ENCODE assay signal across 14 mouse cellular contexts in the genomic region with DNA sequence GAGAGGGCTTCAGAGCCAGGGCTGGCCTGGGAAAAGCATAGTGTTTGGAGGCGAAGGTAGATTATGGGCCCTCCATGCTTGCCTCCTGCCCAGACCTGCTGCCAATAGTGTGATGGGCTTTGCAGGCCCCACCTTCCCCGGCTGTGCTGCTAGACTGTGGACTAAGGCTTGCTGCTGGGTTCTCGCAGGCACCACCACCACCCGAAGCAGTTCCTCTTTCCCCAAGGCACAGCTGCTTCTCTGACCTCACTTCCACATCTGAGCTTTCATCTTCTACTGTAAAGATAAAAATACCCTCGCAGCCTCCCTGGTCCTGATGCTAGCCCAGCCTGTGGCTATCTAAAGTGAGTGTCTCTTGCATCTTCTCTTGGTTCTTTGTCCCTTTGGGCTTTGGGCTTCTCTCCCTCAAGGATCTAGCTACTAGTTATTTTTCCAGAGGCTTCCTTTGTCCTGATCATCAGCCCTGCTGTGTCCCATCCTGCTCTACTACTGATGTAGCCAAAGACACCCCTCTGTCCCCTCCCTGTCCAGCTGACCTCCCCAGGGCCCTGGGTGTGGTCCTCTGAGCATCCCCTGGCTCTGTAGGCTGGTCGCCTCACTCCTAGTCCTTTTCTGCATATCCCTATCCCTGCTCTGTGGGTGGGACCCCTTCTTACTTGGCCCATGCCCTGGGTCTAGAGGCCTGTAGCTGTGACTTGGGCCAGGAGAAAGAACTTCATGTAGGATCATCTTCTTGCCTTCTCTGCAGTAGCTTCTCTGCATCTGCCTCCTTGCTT. TPM values are rescaled to one million over a fixed set of nuclear protein-coding genes. Genes with fewer than 3 reads are reported as not detected.
DNase-seq lines count a peak whose midpoint lies in the region; ATAC-seq and TF ChIP-seq lines count a peak whose summit lies in the region.
"Had no signal": no experiment of that assay in that cellular context is flagged by ENCODE, and none has a peak within 500 bp of the region (broad histone marks: within the 10 kb centered on the region; RNA-seq: fewer than 3 reads in every experiment).

No protein-coding gene starts in this region.

- H3K9me3 ChIP-seq in ES-E14 (ENCODE audit: control insufficient read depth, insufficient read depth, low read depth, low read length) = no peaks in the 10 kb centered on the region
- H3K9me3 ChIP-seq: intestine, embryonic 15.5 days; lung, embryonic 15.5 days; midbrain, embryonic 15.5 days had no signal

- in situ Hi-C loops in ES-E14 (cut with MboI; ENCODE audit: low sequenced_read_pairs in 2 of 2, unreplicated experiment in 2 of 2) = no loop called here

- no peaks in the 10 kb centered on the region for H3K79me2 ChIP-seq in macrophage (ENCODE audit: inconsistent target)

- WGBS in macrophage (ENCODE audit: missing documents) = 18% methylated on average over 6 of the region's 6 CpGs

- no peaks in the 10 kb centered on the region for H3K36me3 ChIP-seq in ES-E14 (ENCODE audit: control insufficient read depth, insufficient read depth, low read length, poor library complexity, severe bottlenecking)
- no peaks in the 10 kb centered on the region for H3K36me3 ChIP-seq in macrophage (ENCODE audit: inconsistent target)
- H3K36me3 ChIP-seq: intestine, embryonic 15.5 days; lung, embryonic 15.5 days; midbrain, embryonic 15.5 days had no signal

- peak; percentile 95 for DNase-seq in heart, adult 11 months
- DNase-seq in heart, postnatal 14 days = no peak
- DNase-seq in ES-E14 (ENCODE audit: low read depth, low spot score) = no peak
- peak; percentile 79 to 82 for DNase-seq in spleen, postnatal 36 days (ENCODE audit: low spot score in 2 of 2)
- no peak for DNase-seq in adipocyte (ENCODE audit: low spot score)
- DNase-seq in cerebellum, adult 9-11 months = no peak
- DNase-seq: gastrocnemius, postnatal 14 days had no signal

- intact Hi-C loops in heart, postnatal 14 days (cut with DNase I) = no loop called here

- H3K9ac ChIP-seq in ES-E14 (ENCODE audit: insufficient read depth, low read depth, low read length, poor library complexity, severe bottlenecking) = peak overlapping the region; percentile 23; the same call in 1 of the 2 replicates
- H3K9ac ChIP-seq: intestine, embryonic 15.5 days; lung, embryonic 15.5 days; midbrain, embryonic 15.5 days had no signal

- H3K4me3 ChIP-seq in ES-E14 (ENCODE audit: insufficient read depth in 1 of 2, low read depth in 1 of 2, low read length in 2 of 2, poor library complexity in 1 of 2, severe bottlenecking in 1 of 2) (no peak overlapping the region), macrophage (ENCODE audit: inconsistent target) (no peak overlapping the region)
- H3K4me3 ChIP-seq: intestine, embryonic 15.5 days; lung, embryonic 15.5 days; midbrain, embryonic 15.5 days had no signal

- no peak for ATAC-seq in inflammation-experienced regulatory T-cells, adult 6 months
- ATAC-seq: intestine, embryonic 15.5 days; midbrain, embryonic 15.5 days had no signal

- H3K27ac ChIP-seq in ES-E14 (ENCODE audit: insufficient read depth, low read depth, low read length, poor library complexity, severe bottlenecking) = peak overlapping the region; percentile 48; the same call in 1 of the 2 replicates
- peak overlapping the region; percentile 56 for H3K27ac ChIP-seq in macrophage
- H3K27ac ChIP-seq: intestine, embryonic 15.5 days; lung, embryonic 15.5 days; midbrain, embryonic 15.5 days had no signal

- H3K4me1 ChIP-seq in ES-E14 (ENCODE audit: control insufficient read depth in 2 of 2, insufficient read depth in 2 of 2, low read length in 2 of 2, poor library complexity in 1 of 2) = peaks cover 6 to 40% of the 10 kb centered on the region in 2 experiments
- H3K4me1 ChIP-seq: intestine, embryonic 15.5 days; lung, embryonic 15.5 days; midbrain, embryonic 15.5 days had no signal

TF ChIP-seq in ES-E14, 5 proteins besides CTCF, POLR2A, EP300 and RAD21:
- no peak for TF ChIP-seq ZC3H11A (IDR thresholded peaks at IDR 0.05; ENCODE audit: borderline replicate concordance, low read depth, low read length)
- no peak for TF ChIP-seq CHD2 (IDR thresholded peaks at IDR 0.05; ENCODE audit: low read depth, low read length)
- TF ChIP-seq HCFC1 (IDR thresholded peaks at IDR 0.05; ENCODE audit: borderline replicate concordance, insufficient read depth, low read length) = no peak
- no peak for TF ChIP-seq ZNF384 (IDR thresholded peaks at IDR 0.05; ENCODE audit: low read depth, low read length)
- no peak for TF ChIP-seq MAFK (IDR thresholded peaks at IDR 0.05; ENCODE audit: insufficient read depth, low read depth, low read length)

RNA-seq across cellular contexts. Expression of a gene that starts 12.4 kb away (rescaled TPM):
- under 1 TPM; 0.66 to 0.81 TPM for total RNA-seq in heart, postnatal 14 days (2021)
- total RNA-seq in ES-E14 (2012; rRNA removed) = 281 and 714 TPM in 2 replicates
- total RNA-seq in macrophage (2018; cell fraction: chromatin; rRNA removed) = not detected
- total RNA-seq in macrophage (2018; cell fraction: cytosol; rRNA removed) = 1 to 10 TPM in 3 of 26 experiments, under 1 TPM in 23; 0.18 to 1.4 (median 0.53) TPM
- under 1 TPM in 2 of 26 experiments, not detected in 24; 0.51 to 0.92 TPM for total RNA-seq in macrophage (2018; cell fraction: nucleus; rRNA removed)
- 0.14 to 1.1 TPM (median 0.87 TPM) in 3 replicates for polyA plus RNA-seq in macrophage (2018)
- polyA plus RNA-seq in inflammation-experienced regulatory T-cells, adult 6 months (2017; shearing (Covaris generic)) = not detected

RNA-seq across cellular contexts. Expression of a gene that starts 18.4 kb away (rescaled TPM):
- total RNA-seq in heart, postnatal 14 days (2021) = 10 to 100 TPM; 14.8 to 15.1 TPM
- total RNA-seq in ES-E14 (2012; rRNA removed) = 122 and 151 TPM in 2 replicates
- 10 to 100 TPM in 11 of 26 experiments, 1 to 10 TPM in 15; 1.6 to 22.7 (median 8.9) TPM for total RNA-seq in macrophage (2018; cell fraction: chromatin; rRNA removed)
- total RNA-seq in macrophage (2018; cell fraction: cytosol; rRNA removed) = 10 to 100 TPM in 18 of 26 experiments, 1 to 10 TPM in 8; 6.3 to 20.2 (median 12.6) TPM
- 10 to 100 TPM in 8 of 26 experiments, 1 to 10 TPM in 18; 2.4 to 21.9 (median 6.5) TPM for total RNA-seq in macrophage (2018; cell fraction: nucleus; rRNA removed)
- polyA plus RNA-seq in macrophage (2018) = 6.7 to 27.5 TPM (median 13.8 TPM) in 3 replicates
- 10 to 100 TPM; 39.9 to 46.0 (median 44.5) TPM for polyA plus RNA-seq in inflammation-experienced regulatory T-cells, adult 6 months (2017; shearing (Covaris generic))

RNA-seq across cellular contexts. Expression of a gene that starts 19.7 kb away (rescaled TPM):
- total RNA-seq in heart, postnatal 14 days (2021) = 10 to 100 TPM; 14.9 to 15.3 TPM
- total RNA-seq in ES-E14 (2012; rRNA removed) = 14.7 and 30.5 TPM in 2 replicates
- total RNA-seq in macrophage (2018; cell fraction: chromatin; rRNA removed) = 10 to 100 TPM; 16.7 to 54.7 (median 36.4) TPM
- total RNA-seq in macrophage (2018; cell fraction: cytosol; rRNA removed) = 10 to 100 TPM; 12.9 to 22.6 (median 18.5) TPM
- 10 to 100 TPM; 15.0 to 41.3 (median 25.5) TPM for total RNA-seq in macrophage (2018; cell fraction: nucleus; rRNA removed)
- 15.0 to 21.6 TPM (median 19.5 TPM) in 3 replicates for polyA plus RNA-seq in macrophage (2018)
- polyA plus RNA-seq in inflammation-experienced regulatory T-cells, adult 6 months (2017; shearing (Covaris generic)) = 10 to 100 TPM; 12.8 to 18.6 (median 14.0) TPM

RNA-seq across cellular contexts. Expression of a gene that starts 29.6 kb away (rescaled TPM):
- total RNA-seq in heart, postnatal 14 days (2021) = under 1 TPM in 1 of 2 experiments, not detected in 1; 0.07 TPM
- 68.3 and 219 TPM in 2 replicates for total RNA-seq in ES-E14 (2012; rRNA removed)
- total RNA-seq in macrophage (2018; cell fraction: chromatin; rRNA removed) = not detected
- total RNA-seq in macrophage (2018; cell fraction: cytosol; rRNA removed) = not detected
- total RNA-seq in macrophage (2018; cell fraction: nucleus; rRNA removed) = not detected
- not detected in 3 replicates for polyA plus RNA-seq in macrophage (2018)
- polyA plus RNA-seq in inflammation-experienced regulatory T-cells, adult 6 months (2017; shearing (Covaris generic)) = not detected
- total RNA-seq: gastrocnemius, postnatal 14 days had no signal
- polyA plus RNA-seq: C2C12; large intestine, adult 2 months had no signal

Comparison
In these comparisons a context has a peak if more than half of its experiments do, and no peak if none do; other contexts are left out.
1. DNase-seq: peak in heart, adult 11 months (single experiment) and spleen, postnatal 36 days (2 of 2); none in heart, postnatal 14 days (0 of 2), ES-E14 (single experiment), adipocyte (single experiment) and cerebellum, adult 9-11 months (single experiment).
2. RNA of a gene that starts 12.4 kb away (total RNA-seq): 281 to 714 TPM in ES-E14; 0.66 to 0.81 TPM in heart, postnatal 14 days; every median in the first group is over 100 times any median in the second.